Mouse (Mus musculus): Measurements from ENCODE around the gene Orai3.

- TF ChIP-seq EP300 (IDR thresholded peaks at IDR 0.05; ENCODE audit: low read depth) (no peak), CTCF (IDR thresholded peaks at IDR 0.05; ENCODE audit: low read depth) (no peak)
These were observed 29.6 kb downstream of the Orai3 start for GRCm38 (mm10) chr7:127799211-127799610.
